Mouse (Mus musculus) macrophage (primary cell): ENCODE measurements around the gene Mogat2. TPM values are rescaled to one million over a fixed set of nuclear protein-coding genes. Genes with fewer than 3 reads are reported as not detected.

Source experiments
- H3K27ac ChIP-seq: fragments of 350-480 bp; formaldehyde crosslinking; 2 replicates; pipeline ENCODE4 v1.9.0; 2021
- H3K36me3 ChIP-seq: fragments of 350-480 bp; formaldehyde crosslinking; 2 replicates; pipeline ENCODE4 v1.9.0; 2021; ENCODE audit errors: inconsistent target
- H3K4me3 ChIP-seq: fragments of 350-480 bp; formaldehyde crosslinking; 2 replicates; pipeline ENCODE4 v1.9.0; 2021; ENCODE audit errors: inconsistent target
- H3K79me2 ChIP-seq: fragments of 350-480 bp; formaldehyde crosslinking; 2 replicates; pipeline ENCODE4 v1.9.0; 2021; ENCODE audit errors: inconsistent target
- WGBS: methylation state at CpG from one replicate; pipeline ENCODE4 v1.1.7; 2026; ENCODE audit warnings: inconsistent platforms; ENCODE audit not compliant: missing documents; 5-methylcytosine and 5-hydroxymethylcytosine counted together
- polyA plus RNA-seq: library from polyadenylated mRNA; stranded (reverse); fragments of 250-400 nt; gene quantifications from 3 replicates; pipeline ENCODE4 v1.2.4, GENCODE M21; 2018; ENCODE audit warnings: inconsistent platforms

Mogat2 gene
- polyA plus RNA-seq, 1 experiment from 2014 or later: 0.13 TPM

- Histone ChIP-seq H3K36me3 (no peaks in the 10 kb centered on the region), H3K4me3 (no peak overlapping the region), H3K79me2 (no peaks in the 10 kb centered on the region), H3K27ac (no peak overlapping the region)
- 94% methylated on average over 6 of the region's 6 CpGs for WGBS
Measured at GRCm38 (mm10) chr7:99225421-99225820, 13.0 kb downstream of the Mogat2 start.

- H3K36me3 ChIP-seq: no peaks in the 10 kb centered on the region
- no peak overlapping the region for H3K4me3 ChIP-seq
- no peak overlapping the region for H3K27ac ChIP-seq
- H3K79me2 ChIP-seq: no peaks in the 10 kb centered on the region
- WGBS: 75% methylated on average over 1 of the region's 1 CpGs
Measured at GRCm38 (mm10) chr7:99224648-99225190, 13.7 kb downstream of the Mogat2 start.

- 82% methylated on average over 7 of the region's 7 CpGs for WGBS
- H3K27ac ChIP-seq: no peak overlapping the region
Measured at GRCm38 (mm10) chr7:99224225-99224624, 14.2 kb downstream of the Mogat2 start.

GRCm38 (mm10) chr7:99217338-99218074 is 20.9 kb downstream of the Mogat2 start:
- Histone ChIP-seq H3K79me2 (no peaks in the 10 kb centered on the region), H3K27ac (no peak overlapping the region), H3K4me3 (no peak overlapping the region), H3K36me3 (no peaks in the 10 kb centered on the region)
- 88% methylated on average over 3 of the region's 3 CpGs for WGBS

More at GRCm38 (mm10) chr7:99224225-99224624, 14.2 kb downstream of the Mogat2 start:
- Histone ChIP-seq H3K4me3 (no peak overlapping the region), H3K79me2 (no peaks in the 10 kb centered on the region), H3K36me3 (no peaks in the 10 kb centered on the region)

- Histone ChIP-seq H3K27ac (no peak overlapping the region), H3K36me3 (no peaks in the 10 kb centered on the region), H3K4me3 (no peak overlapping the region), H3K79me2 (no peaks in the 10 kb centered on the region)
- 94% methylated on average over 8 of the region's 8 CpGs for WGBS
Measured at GRCm38 (mm10) chr7:99215347-99215855, 23.0 kb downstream of the Mogat2 start.

GRCm38 (mm10) chr7:99214621-99215185 is 23.7 kb downstream of the Mogat2 start:
- H3K27ac ChIP-seq: no peak overlapping the region

GRCm38 (mm10) chr7:99213686-99214085 is 24.7 kb downstream of the Mogat2 start:
- 100% methylated on average over 2 of the region's 2 CpGs for WGBS

More at GRCm38 (mm10) chr7:99214621-99215185, 23.7 kb downstream of the Mogat2 start:
- H3K79me2 ChIP-seq: no peaks in the 10 kb centered on the region
- WGBS: 91% methylated on average over 10 of the region's 10 CpGs
- no peaks in the 10 kb centered on the region for H3K36me3 ChIP-seq
- H3K4me3 ChIP-seq: no peak overlapping the region

GRCm38 (mm10) chr7:99213056-99213455 is 25.4 kb downstream of the Mogat2 start:
- no peaks in the 10 kb centered on the region for H3K79me2 ChIP-seq
- no peaks in the 10 kb centered on the region for H3K36me3 ChIP-seq
- WGBS: 89% methylated on average over 1 of the region's 1 CpGs
- no peak overlapping the region for H3K27ac ChIP-seq
- H3K4me3 ChIP-seq: no peak overlapping the region

More at GRCm38 (mm10) chr7:99213686-99214085, 24.7 kb downstream of the Mogat2 start:
- H3K79me2 ChIP-seq: no peaks in the 10 kb centered on the region
- H3K36me3 ChIP-seq: no peaks in the 10 kb centered on the region
- H3K4me3 ChIP-seq: no peak overlapping the region
- no peak overlapping the region for H3K27ac ChIP-seq

GRCm38 (mm10) chr7:99208704-99209103 is 29.7 kb downstream of the Mogat2 start:
- Histone ChIP-seq H3K36me3 (no peaks in the 10 kb centered on the region), H3K4me3 (no peak overlapping the region), H3K27ac (no peak overlapping the region), H3K79me2 (no peaks in the 10 kb centered on the region)
- WGBS: 87% methylated on average over 4 of the region's 4 CpGs

- Histone ChIP-seq H3K79me2 (no peaks in the 10 kb centered on the region), H3K4me3 (no peak overlapping the region), H3K36me3 (no peaks in the 10 kb centered on the region), H3K27ac (no peak overlapping the region)
- WGBS: 85% methylated on average over 7 of the region's 7 CpGs
Measured at GRCm38 (mm10) chr7:99206364-99206763, 32.1 kb downstream of the Mogat2 start.

GRCm38 (mm10) chr7:99202163-99202562 is 36.3 kb downstream of the Mogat2 start:
- 81% methylated on average over 6 of the region's 7 CpGs for WGBS
- Histone ChIP-seq H3K27ac (no peak overlapping the region), H3K4me3 (no peak overlapping the region), H3K36me3 (no peaks in the 10 kb centered on the region), H3K79me2 (no peaks in the 10 kb centered on the region)

- H3K27ac ChIP-seq: no peak overlapping the region
- no peaks in the 10 kb centered on the region for H3K79me2 ChIP-seq
- WGBS: 80% methylated on average over 4 of the region's 4 CpGs
Measured at GRCm38 (mm10) chr7:99200290-99200689, 38.1 kb downstream of the Mogat2 start.

GRCm38 (mm10) chr7:99199451-99200175 is 38.8 kb downstream of the Mogat2 start:
- WGBS: 53% methylated on average over 8 of the region's 9 CpGs
- H3K4me3 ChIP-seq: no peak overlapping the region
- H3K36me3 ChIP-seq: no peaks in the 10 kb centered on the region
- H3K79me2 ChIP-seq: no peaks in the 10 kb centered on the region
- H3K27ac ChIP-seq: no peak overlapping the region

More at GRCm38 (mm10) chr7:99200290-99200689, 38.1 kb downstream of the Mogat2 start:
- Histone ChIP-seq H3K36me3 (no peaks in the 10 kb centered on the region), H3K4me3 (no peak overlapping the region)

GRCm38 (mm10) chr7:99198811-99199210 is 39.6 kb downstream of the Mogat2 start:
- Histone ChIP-seq H3K36me3 (no peaks in the 10 kb centered on the region), H3K4me3 (no peak overlapping the region), H3K79me2 (no peaks in the 10 kb centered on the region), H3K27ac (no peak overlapping the region)
- WGBS: 93% methylated on average over 2 of the region's 2 CpGs
